Mouse (Mus musculus) heart, embryonic 16.5 days (tissue): ENCODE data around the gene Mitf. TPM values are rescaled to one million over a fixed set of nuclear protein-coding genes. Genes with fewer than 3 reads are reported as not detected.

ENCODE experiments used
- ATAC-seq: fragments of 200-750 bp; cut with Nextera tagmentation; replicated peaks from 2 replicates; pipeline ENCODE4 v1.8.0; 2017; ENCODE audit warnings: moderate number of reproducible peaks; ENCODE audit not compliant: insufficient read depth, low FRiP score; ENCODE audit errors: extremely low read depth
- H3K27ac ChIP-seq: fragments of 300-500 bp; sonication (generic); 2 replicates; pipeline ENCODE4 v1.5.1; 2014; ENCODE audit warnings: mild to moderate bottlenecking, low read length, control low read depth, moderate library complexity
- H3K27me3 ChIP-seq: fragments of 300-500 bp; sonication (generic); 2 replicates; pipeline ENCODE4 v1.6.1; 2014; ENCODE audit warnings: low read length, mixed read lengths; ENCODE audit not compliant: control insufficient read depth, insufficient read depth
- H3K36me3 ChIP-seq: fragments of 300-500 bp; sonication (generic); 2 replicates; pipeline ENCODE4 v1.6.1; 2014; ENCODE audit not compliant: control insufficient read depth, insufficient read depth
- H3K4me1 ChIP-seq: fragments of 300-500 bp; sonication (generic); 2 replicates; pipeline ENCODE4 v1.6.1; 2014; ENCODE audit warnings: low read length, mixed read lengths; ENCODE audit not compliant: control insufficient read depth, insufficient read depth
- H3K4me2 ChIP-seq: fragments of 300-500 bp; sonication (generic); 2 replicates; pipeline ENCODE4 v1.6.1; 2014; ENCODE audit warnings: low read depth, mild to moderate bottlenecking, control low read depth, low read length
- H3K4me3 ChIP-seq: fragments of 300-500 bp; sonication (generic); 2 replicates; pipeline ENCODE4 v1.5.1; 2014; ENCODE audit warnings: mild to moderate bottlenecking, control low read depth, low read length
- H3K9ac ChIP-seq: fragments of 300-500 bp; sonication (generic); 2 replicates; pipeline ENCODE4 v1.6.1; 2014; ENCODE audit warnings: low read length, control low read depth
- H3K9me3 ChIP-seq: fragments of 300-500 bp; sonication (generic); replicated peaks from 2 replicates; pipeline ENCODE4 v1.6.1; 2016; ENCODE audit warnings: low read length; ENCODE audit not compliant: control insufficient read depth
- WGBS: fragments of 180-500 bp; shearing (Covaris S2); extraction: QIAGEN DNeasy Blood & Tissue Kit; methylation state at CpG from one replicate; pipeline ENCODE4 v1.1.7; 2014; 5-methylcytosine and 5-hydroxymethylcytosine counted together
- polyA plus RNA-seq: library from polyadenylated mRNA; unstranded; fragments of >200 nt; fragmentation: Nextera tagmentation; extraction: Ambion mirVana; gene quantifications from 2 replicates; pipeline ENCODE4 v1.2.1, GENCODE M21; 2015

The Mitf gene
- 19.6 and 22.0 TPM in 2 replicates for polyA plus RNA-seq

DNA sequence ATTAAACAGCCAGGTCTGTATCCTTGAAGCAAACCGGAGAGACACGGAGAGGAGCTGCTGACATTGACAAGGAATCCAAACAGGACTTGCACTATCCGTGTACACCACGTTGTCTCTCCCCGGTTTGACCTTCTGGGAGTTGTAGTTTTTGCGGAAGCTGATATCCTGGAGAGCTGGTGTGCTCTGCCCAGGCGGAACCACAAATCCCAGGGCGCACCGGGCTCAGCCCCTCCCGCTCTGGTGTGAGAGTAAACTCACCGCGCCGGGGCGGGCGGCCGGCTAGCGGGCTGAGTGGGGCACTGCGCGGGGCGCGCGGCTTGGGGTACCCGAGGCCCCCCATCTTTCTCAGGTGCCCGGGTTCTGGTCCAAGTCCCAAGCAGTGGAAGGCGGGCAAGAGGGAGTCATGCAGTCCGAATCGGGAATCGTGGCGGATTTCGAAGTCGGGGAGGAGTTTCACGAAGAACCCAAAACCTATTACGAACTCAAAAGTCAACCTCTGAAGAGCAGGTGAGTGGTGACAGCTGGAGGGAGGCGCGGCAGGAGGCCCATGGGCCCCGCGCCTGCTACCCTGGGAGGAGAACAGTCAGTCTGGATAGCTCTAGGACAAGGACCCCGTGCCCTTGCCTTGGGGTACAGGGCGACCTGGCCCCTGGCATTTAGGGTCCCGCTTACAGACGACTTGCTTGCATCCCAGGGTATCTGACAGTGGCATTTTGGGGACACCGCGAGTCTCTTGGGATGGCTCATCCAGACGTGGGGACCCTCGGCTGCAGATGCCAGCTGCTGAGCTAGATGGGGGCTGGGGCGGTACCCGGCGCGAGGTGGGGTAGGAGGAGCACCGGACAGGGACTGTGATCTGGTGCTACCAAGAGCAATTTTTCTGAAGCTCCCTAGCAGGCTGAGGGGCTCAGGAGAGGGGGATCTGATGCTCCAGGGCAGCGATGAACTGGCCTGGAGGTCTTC lies at the start of gene Mitf:
Gene Mitf (plus strand): TSS at position 272 of the 963 bp plus-strand sequence.
- Histone ChIP-seq H3K9me3 (no peaks in the 10 kb centered on the region), H3K4me2 (peak within 1 kb of the TSS; percentile 82), H3K27me3 (no peaks in the 10 kb centered on the region), H3K4me1 (peaks cover 18% of the 10 kb centered on the region), H3K27ac (peak within 1 kb of the TSS; percentile 1; the same call in 1 of the 2 replicates), H3K9ac (peak within 1 kb of the TSS; percentile 73), H3K36me3 (no peaks in the 10 kb centered on the region), H3K4me3 (peak within 1 kb of the TSS; percentile 72)
- ATAC-seq = peak; percentile 99
- WGBS = under 1% methylated on average over 51 of the region's 51 CpGs

DNA sequence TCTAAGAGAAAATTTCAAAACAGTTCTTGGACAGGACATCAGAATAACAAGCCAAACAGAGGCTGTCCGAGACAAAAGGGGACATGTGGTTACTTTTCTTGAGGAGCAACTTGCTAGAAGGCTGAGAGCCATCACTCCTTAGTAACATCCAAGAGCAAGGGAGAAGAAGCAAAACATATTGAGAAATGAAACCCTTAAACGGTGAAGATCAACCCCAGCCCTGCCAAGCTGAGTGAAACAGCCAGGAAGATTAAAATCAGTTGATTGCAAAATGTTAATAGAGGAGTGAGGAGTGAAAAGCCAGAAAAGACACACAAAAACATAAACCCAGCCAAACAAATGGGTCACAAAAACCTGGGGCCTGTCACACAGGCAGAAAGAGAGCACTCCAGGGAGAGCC lies 49.5 kb upstream of the Mitf start:
- Histone ChIP-seq H3K4me3 (no peak overlapping the region), H3K9ac (no peak overlapping the region), H3K4me1 (no peaks in the 10 kb centered on the region), H3K9me3 (no peaks in the 10 kb centered on the region), H3K4me2 (no peak overlapping the region), H3K27me3 (no peaks in the 10 kb centered on the region), H3K27ac (no peak overlapping the region), H3K36me3 (no peaks in the 10 kb centered on the region)
- ATAC-seq = no peak
- WGBS = 74% methylated on average over 2 of the region's 2 CpGs

DNA sequence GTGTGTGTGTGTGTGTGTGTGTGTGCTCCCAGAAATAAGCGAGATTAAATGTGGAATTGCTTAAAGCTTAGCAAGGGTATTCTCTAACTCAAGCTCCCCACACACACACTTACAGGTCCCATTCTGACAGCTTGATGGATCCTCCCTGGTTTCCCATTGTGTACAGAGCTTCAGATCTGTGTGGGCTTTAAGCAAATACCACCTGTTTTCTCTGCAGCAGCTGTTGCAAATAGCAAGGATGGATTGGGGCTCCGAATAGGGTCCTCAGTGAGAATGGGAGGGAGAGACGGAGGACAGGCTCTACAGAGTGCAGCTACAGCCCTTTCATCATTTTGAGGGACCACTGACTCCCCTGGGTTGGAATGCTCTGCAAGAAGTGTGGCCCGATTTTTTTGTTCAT lies 48.0 kb upstream of the Mitf start:
- Histone ChIP-seq H3K9ac (no peak overlapping the region), H3K36me3 (no peaks in the 10 kb centered on the region), H3K4me1 (no peaks in the 10 kb centered on the region), H3K9me3 (no peaks in the 10 kb centered on the region), H3K4me2 (no peak overlapping the region), H3K27ac (no peak overlapping the region), H3K27me3 (no peaks in the 10 kb centered on the region), H3K4me3 (no peak overlapping the region)
- 74% methylated on average over 4 of the region's 4 CpGs for WGBS
- ATAC-seq = no peak

DNA sequence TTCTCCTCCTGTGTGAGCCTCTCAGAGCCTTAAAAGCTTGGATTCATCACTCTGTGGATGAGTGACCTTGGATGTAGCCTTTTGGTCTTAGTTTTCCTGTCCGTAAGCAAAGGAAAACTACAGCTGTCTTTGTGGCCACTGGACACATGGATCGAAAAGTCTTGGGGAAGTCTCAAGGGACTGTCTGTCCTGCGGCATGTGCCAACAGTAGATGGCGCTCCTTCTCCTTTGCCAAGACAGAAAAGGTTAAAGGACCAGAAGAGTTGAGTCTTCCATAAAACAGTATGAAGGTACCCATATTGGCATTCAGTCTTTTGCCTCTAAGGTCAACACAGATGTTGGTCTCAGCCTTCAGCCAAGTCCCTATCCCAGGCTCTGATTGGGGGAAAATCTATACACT lies 47.6 kb upstream of the Mitf start:
- no peak for ATAC-seq

DNA sequence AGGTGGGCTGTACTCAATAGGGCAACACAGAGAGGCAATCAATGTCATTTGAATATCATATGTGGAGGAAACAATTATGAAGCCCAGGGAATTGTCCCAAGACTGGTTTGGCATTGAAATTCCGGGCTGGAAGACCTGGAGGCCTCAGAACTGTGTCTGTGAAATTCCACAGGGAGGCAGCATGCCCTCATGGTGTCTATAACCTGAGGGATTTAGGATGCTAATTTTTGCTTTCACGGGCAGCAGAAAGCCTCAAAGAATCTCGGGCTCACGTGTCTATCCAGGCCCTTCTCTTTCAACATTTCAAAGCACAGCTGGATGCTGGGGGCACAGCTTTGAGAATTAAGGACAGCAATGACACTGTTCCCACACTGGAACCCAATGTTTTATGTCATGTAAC lies 45.5 kb upstream of the Mitf start:
- ATAC-seq = no peak
- no peak overlapping the region for H3K9ac ChIP-seq

More for the DNA sequence above, 47.6 kb upstream of the Mitf start:
- H3K9ac ChIP-seq = no peak overlapping the region
- H3K36me3 ChIP-seq = no peaks in the 10 kb centered on the region
- H3K4me3 ChIP-seq = no peak overlapping the region
- no peaks in the 10 kb centered on the region for H3K4me1 ChIP-seq
- WGBS = 13% methylated on average over 4 of the region's 4 CpGs
- no peak overlapping the region for H3K4me2 ChIP-seq
- no peaks in the 10 kb centered on the region for H3K9me3 ChIP-seq
- H3K27me3 ChIP-seq = no peaks in the 10 kb centered on the region
- no peak overlapping the region for H3K27ac ChIP-seq

DNA sequence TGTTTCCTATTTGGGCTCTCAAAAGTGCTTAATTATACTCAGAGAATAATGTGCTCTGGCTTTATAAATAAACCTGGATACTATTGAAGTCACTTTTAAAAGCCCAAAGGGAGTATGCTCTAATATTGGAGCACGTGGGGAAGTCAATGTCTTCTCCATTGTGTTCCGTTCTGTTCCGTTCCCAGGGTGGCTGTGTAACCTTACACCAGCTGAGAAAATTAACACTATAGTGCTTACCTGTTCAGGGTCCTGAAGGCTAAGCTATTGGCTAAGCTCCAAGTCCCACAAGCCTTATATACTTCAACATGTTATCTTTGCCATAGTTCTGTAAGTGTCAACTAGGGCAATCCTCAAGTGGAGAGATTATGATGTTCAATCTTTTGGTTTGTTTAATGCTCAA lies 42.9 kb upstream of the Mitf start:
- H3K4me1 ChIP-seq = no peaks in the 10 kb centered on the region
- no peak for ATAC-seq
- no peaks in the 10 kb centered on the region for H3K36me3 ChIP-seq
- no peaks in the 10 kb centered on the region for H3K27me3 ChIP-seq
- H3K4me3 ChIP-seq = no peak overlapping the region
- H3K9ac ChIP-seq = no peak overlapping the region
- H3K27ac ChIP-seq = no peak overlapping the region
- 45% methylated on average over 3 of the region's 3 CpGs for WGBS
- no peaks in the 10 kb centered on the region for H3K9me3 ChIP-seq
- no peak overlapping the region for H3K4me2 ChIP-seq

More for the DNA sequence above, 45.5 kb upstream of the Mitf start:
- 13% methylated on average over 4 of the region's 4 CpGs for WGBS
- Histone ChIP-seq H3K4me2 (no peak overlapping the region), H3K27ac (no peak overlapping the region), H3K4me1 (no peaks in the 10 kb centered on the region), H3K27me3 (no peaks in the 10 kb centered on the region), H3K36me3 (no peaks in the 10 kb centered on the region), H3K4me3 (no peak overlapping the region), H3K9me3 (no peaks in the 10 kb centered on the region)

DNA sequence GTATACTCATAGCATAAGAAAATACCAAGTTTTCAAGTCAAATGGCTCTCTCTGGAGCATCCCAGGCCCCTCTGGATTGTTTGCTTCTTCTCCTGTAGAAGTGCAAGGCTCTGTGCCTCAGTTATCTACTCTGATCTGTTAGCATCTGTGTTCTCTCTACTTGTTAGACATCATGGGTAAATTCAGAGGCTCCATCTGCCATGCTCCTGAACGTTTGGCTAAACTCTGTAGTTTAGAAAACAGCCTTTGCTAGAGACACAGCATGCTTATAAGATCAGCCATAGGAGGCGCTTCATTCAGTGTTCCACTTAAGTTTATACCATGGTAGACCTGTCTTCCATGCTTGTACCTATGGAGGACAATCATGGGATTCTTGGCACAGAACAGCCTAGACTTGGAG lies 39.0 kb upstream of the Mitf start:
- H3K4me2 ChIP-seq = no peak overlapping the region
- no peak overlapping the region for H3K4me3 ChIP-seq
- no peaks in the 10 kb centered on the region for H3K27me3 ChIP-seq
- no peak overlapping the region for H3K9ac ChIP-seq
- no peaks in the 10 kb centered on the region for H3K4me1 ChIP-seq
- no peak overlapping the region for H3K27ac ChIP-seq
- no peaks in the 10 kb centered on the region for H3K9me3 ChIP-seq
- WGBS = 83% methylated on average over 2 of the region's 2 CpGs
- no peaks in the 10 kb centered on the region for H3K36me3 ChIP-seq
- no peak for ATAC-seq

DNA sequence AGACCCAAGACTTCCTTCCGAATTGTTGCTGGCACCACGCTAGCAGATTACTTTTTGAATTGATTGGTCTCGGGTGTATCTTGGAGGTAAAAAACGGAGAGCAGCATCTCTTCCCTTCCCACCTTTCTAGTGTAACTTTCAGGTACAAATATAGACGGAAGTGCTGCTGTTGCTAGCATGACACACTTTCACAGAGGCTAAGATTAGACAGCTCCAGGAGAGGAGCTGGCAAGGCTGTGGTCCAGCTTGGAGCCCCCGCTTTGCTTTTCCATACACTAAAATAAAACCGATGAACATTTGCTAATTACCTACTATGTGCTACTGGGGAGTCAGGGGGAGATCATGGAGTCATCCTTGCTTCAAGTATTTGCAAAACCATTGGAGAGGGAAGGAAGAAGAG lies 37.3 kb upstream of the Mitf start:
- H3K9ac ChIP-seq = no peak overlapping the region
- ATAC-seq = no peak
- H3K4me2 ChIP-seq = no peak overlapping the region
- no peaks in the 10 kb centered on the region for H3K36me3 ChIP-seq
- H3K4me3 ChIP-seq = no peak overlapping the region
- H3K27me3 ChIP-seq = no peaks in the 10 kb centered on the region
- H3K9me3 ChIP-seq = no peaks in the 10 kb centered on the region
- H3K27ac ChIP-seq = no peak overlapping the region
- H3K4me1 ChIP-seq = no peaks in the 10 kb centered on the region
- 76% methylated on average over 7 of the region's 7 CpGs for WGBS

DNA sequence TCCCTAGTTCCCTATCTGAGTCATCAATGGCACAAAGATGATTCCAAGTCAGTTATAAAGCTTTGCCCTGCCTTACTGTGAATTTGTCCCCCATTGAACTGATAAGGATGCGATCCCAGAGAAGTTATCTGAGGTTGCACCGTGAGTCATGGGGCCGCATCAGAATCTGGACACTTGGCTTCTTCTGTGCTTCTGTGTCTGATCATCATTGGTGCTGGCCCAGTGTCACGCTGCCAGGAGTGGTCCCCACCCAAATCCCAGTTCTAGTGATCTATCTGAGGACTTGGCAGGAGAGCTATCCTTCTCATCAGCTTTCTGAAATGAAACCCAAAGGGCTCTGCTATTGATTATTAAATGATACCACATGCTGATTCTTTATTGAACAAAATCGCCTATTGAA lies 25.5 kb upstream of the Mitf start:
- Histone ChIP-seq H3K9ac (no peak overlapping the region), H3K27ac (no peak overlapping the region), H3K4me1 (no peaks in the 10 kb centered on the region), H3K9me3 (no peaks in the 10 kb centered on the region), H3K4me3 (no peak overlapping the region), H3K36me3 (no peaks in the 10 kb centered on the region), H3K4me2 (no peak overlapping the region), H3K27me3 (no peaks in the 10 kb centered on the region)
- WGBS = 72% methylated on average over 5 of the region's 5 CpGs
- no peak for ATAC-seq
